ENCODE assay signal across 2 mouse cellular contexts in genomic region chr4:51683345-51683744, GRCm38 (mm10).
ATAC-seq lines count a peak whose summit lies in the region.
"Not testable (repeated sequence)": the region's sequence is repeated elsewhere in the genome, so short reads cannot be mapped to it uniquely, and the experiment has no call there.

No protein-coding gene starts in this region.

- H3K27me3 ChIP-seq in intestine, embryonic 15.5 days (replicated peaks); intestine, embryonic 16.5 days (replicated peaks; ENCODE audit: control insufficient read depth, insufficient read depth, low read length): not testable (repeated sequence)

- not testable (repeated sequence) for H3K27ac ChIP-seq in intestine, embryonic 15.5 days; intestine, embryonic 16.5 days (ENCODE audit: low read length)

- ATAC-seq in intestine, embryonic 15.5 days: peak; percentile 58; the same call in 1 of the 2 replicates
- ATAC-seq in intestine, embryonic 16.5 days: peak; percentile 71

- H3K36me3 ChIP-seq in intestine, embryonic 15.5 days; intestine, embryonic 16.5 days (ENCODE audit: control insufficient read depth, insufficient read depth, low read length): not testable (repeated sequence)

- not testable (repeated sequence) for H3K9ac ChIP-seq in intestine, embryonic 15.5 days; intestine, embryonic 16.5 days (ENCODE audit: low read depth, low read length)

- H3K4me3 ChIP-seq in intestine, embryonic 15.5 days (replicated peaks); intestine, embryonic 16.5 days (ENCODE audit: low read length): not testable (repeated sequence)

- H3K4me1 ChIP-seq in intestine, embryonic 15.5 days (replicated peaks); intestine, embryonic 16.5 days (ENCODE audit: control insufficient read depth, insufficient read depth, low read length): not testable (repeated sequence)

- not testable (repeated sequence) for H3K9me3 ChIP-seq in intestine, embryonic 15.5 days; intestine, embryonic 16.5 days (ENCODE audit: control insufficient read depth, low read length)

- not testable (repeated sequence) for H3K4me2 ChIP-seq in intestine, embryonic 15.5 days (replicated peaks); intestine, embryonic 16.5 days (ENCODE audit: low read depth, low read length)
